Mouse (Mus musculus) thymus, postnatal 0 days (tissue): ENCODE results near the gene Ifitm1. TPM values are rescaled to one million over a fixed set of nuclear protein-coding genes. Genes with fewer than 3 reads are reported as not detected.
"Not testable (repeated sequence)": the region's sequence is repeated elsewhere in the genome, so short reads cannot be mapped to it uniquely, and the experiment has no call there.

Source experiments
- DNase-seq: peaks from one replicate; pipeline ENCODE4 v3.0.0-alpha.2; 2015; ENCODE audit warnings: low spot score
- polyA plus RNA-seq: library from polyadenylated mRNA; unstranded; fragments of >200 nt; fragmentation: Nextera tagmentation; extraction: Ambion mirVana; gene quantifications from 2 replicates; pipeline ENCODE4 v1.2.1, GENCODE M21; 2015

The Ifitm1 gene
- polyA plus RNA-seq, 1 experiment from 2014 or later = 109 TPM

- no peak for DNase-seq
Observed at GRCm38 (mm10) chr7:141010593-141010992, 43.6 kb downstream of the Ifitm1 start, which contains the start of gene Ifitm3. TSS of gene Ifitm3 (minus strand) at chr7:141010770.

- no peak for DNase-seq
Observed at GRCm38 (mm10) chr7:141011238-141011770, 44.3 kb downstream of the Ifitm1 start.

- no peak for DNase-seq
Observed at GRCm38 (mm10) chr7:141016707-141017697, 50.0 kb downstream of the Ifitm1 start.

GRCm38 (mm10) chr7:141017824-141018223 lies 50.8 kb downstream of the Ifitm1 start, which contains the start of gene Ifitm6:
TSS of gene Ifitm6 (minus strand) at chr7:141017924.
- not testable (repeated sequence) for DNase-seq

GRCm38 (mm10) chr7:141019028-141019427 lies 52.0 kb downstream of the Ifitm1 start:
- no peak for DNase-seq

Other genes with a start within 250 kb of the Ifitm1 start
- 0.13 and 0.18 TPM in 2 replicates for gene Cyp2e1, start 203.5 kb upstream of the Ifitm1 start, polyA plus RNA-seq
- gene Syce1, start 179.4 kb upstream of the Ifitm1 start, polyA plus RNA-seq = 0.61 and 0.84 TPM in 2 replicates
- gene Zfp941, start 145.0 kb upstream of the Ifitm1 start, polyA plus RNA-seq = 0.49 and 0.57 TPM in 2 replicates
- gene Urah, start 132.2 kb upstream of the Ifitm1 start, polyA plus RNA-seq = 3.6 and 4.0 TPM in 2 replicates
- 2.0 and 2.2 TPM in 2 replicates for gene Scgb1c1, start 121.7 kb upstream of the Ifitm1 start, polyA plus RNA-seq
- gene Odf3, start 119.4 kb upstream of the Ifitm1 start, polyA plus RNA-seq = not detected in 2 replicates
- not detected in 2 replicates for gene Gm45785, start 110.9 kb upstream of the Ifitm1 start, polyA plus RNA-seq
- 70.6 and 78.5 TPM in 2 replicates for gene Ric8a, start 110.3 kb upstream of the Ifitm1 start, polyA plus RNA-seq
- gene Bet1l, start 109.6 kb upstream of the Ifitm1 start, polyA plus RNA-seq = 42.8 and 52.4 TPM in 2 replicates
- 274 and 296 TPM in 2 replicates for gene Psmd13, start 85.3 kb upstream of the Ifitm1 start, polyA plus RNA-seq
- gene Sirt3, start 84.9 kb upstream of the Ifitm1 start, polyA plus RNA-seq = 17.5 and 19.4 TPM in 2 replicates
- gene Cox8b, start 66.8 kb upstream of the Ifitm1 start, polyA plus RNA-seq = 1.9 and 3.2 TPM in 2 replicates
- gene Nlrp6, start 46.3 kb upstream of the Ifitm1 start, polyA plus RNA-seq = 0.74 and 0.81 TPM in 2 replicates
- gene Pgghg, start 25.8 kb upstream of the Ifitm1 start, polyA plus RNA-seq = 15.5 and 18.6 TPM in 2 replicates
- 0.39 and 0.63 TPM in 2 replicates for gene Ifitm5, start 16.9 kb upstream of the Ifitm1 start, polyA plus RNA-seq
- gene Gm45717, start 11.3 kb upstream of the Ifitm1 start, polyA plus RNA-seq = not detected in 2 replicates
- 443 and 459 TPM in 2 replicates for gene Ifitm2, start 11.2 kb upstream of the Ifitm1 start, polyA plus RNA-seq
- 987 and 1,033 TPM in 2 replicates for gene Ifitm3, start 43.5 kb downstream of the Ifitm1 start, polyA plus RNA-seq
- 0.73 and 0.95 TPM in 2 replicates for gene Ifitm6, start 50.7 kb downstream of the Ifitm1 start, polyA plus RNA-seq
- not detected in 2 replicates for gene Gm17387, start 61.9 kb downstream of the Ifitm1 start, polyA plus RNA-seq
- 2.0 and 2.5 TPM in 2 replicates for gene B4galnt4, start 93.9 kb downstream of the Ifitm1 start, polyA plus RNA-seq
- gene Pkp3, start 111.0 kb downstream of the Ifitm1 start, polyA plus RNA-seq = 45.1 and 47.8 TPM in 2 replicates
- 45.9 and 51.9 TPM in 2 replicates for gene Sigirr, start 133.4 kb downstream of the Ifitm1 start, polyA plus RNA-seq
- 0.18 and 0.33 TPM in 2 replicates for gene Ano9, start 150.6 kb downstream of the Ifitm1 start, polyA plus RNA-seq
- 25.5 and 28.8 TPM in 2 replicates for gene Ptdss2, start 155.2 kb downstream of the Ifitm1 start, polyA plus RNA-seq
- 71.2 and 72.2 TPM in 2 replicates for gene Rnh1, start 205.6 kb downstream of the Ifitm1 start, polyA plus RNA-seq
- 58.8 and 66.5 TPM in 2 replicates for gene Hras, start 226.8 kb downstream of the Ifitm1 start, polyA plus RNA-seq
- 2.5 and 2.9 TPM in 2 replicates for gene Lrrc56, start 226.9 kb downstream of the Ifitm1 start, polyA plus RNA-seq
- gene Lmntd2, start 246.9 kb downstream of the Ifitm1 start, polyA plus RNA-seq = 1.1 and 1.8 TPM in 2 replicates
- gene Rassf7, start 248.6 kb downstream of the Ifitm1 start, polyA plus RNA-seq = 19.7 and 20.6 TPM in 2 replicates